9 mouse cellular contexts compared by ENCODE assay signal in genomic region chr3:88458778-88459219, GRCm38 (mm10). TPM values are rescaled to one million over a fixed set of nuclear protein-coding genes. Genes with fewer than 3 reads are reported as not detected.
DNase-seq lines count a peak whose midpoint lies in the region; ATAC-seq lines count a peak whose summit lies in the region.
"Had no signal": no experiment of that assay in that cellular context is flagged by ENCODE, and none has a peak within 500 bp of the region (broad histone marks: within the 10 kb centered on the region; RNA-seq: fewer than 3 reads in every experiment).

No protein-coding gene starts in this region.

- H3K9me3 ChIP-seq in heart, embryonic 10.5 days: no peaks in the 10 kb centered on the region
- H3K9me3 ChIP-seq in forebrain, embryonic 16.5 days (ENCODE audit: control insufficient read depth, low read length): no peaks in the 10 kb centered on the region
- no peaks in the 10 kb centered on the region for H3K9me3 ChIP-seq in midbrain, embryonic 11.5 days (ENCODE audit: control insufficient read depth, low read length)
- H3K9me3 ChIP-seq: liver, embryonic 15.5 days had no signal

- H3K27ac ChIP-seq in heart, embryonic 10.5 days: peak overlapping the region; percentile 22; the same call in 1 of the 2 replicates
- H3K27ac ChIP-seq in forebrain, embryonic 16.5 days (ENCODE audit: low read length): peak overlapping the region; percentile 75
- H3K27ac ChIP-seq in midbrain, embryonic 11.5 days (ENCODE audit: low read depth, low read length): no peak overlapping the region; the same call in 1 of the 2 replicates
- H3K27ac ChIP-seq: liver, embryonic 15.5 days had no signal

- no peaks in the 10 kb centered on the region for H3K36me3 ChIP-seq in heart, embryonic 10.5 days
- no peaks in the 10 kb centered on the region for H3K36me3 ChIP-seq in forebrain, embryonic 16.5 days (ENCODE audit: control insufficient read depth, insufficient read depth)
- H3K36me3 ChIP-seq in midbrain, embryonic 11.5 days (ENCODE audit: control insufficient read depth, insufficient read depth, low read length): no peaks in the 10 kb centered on the region
- H3K36me3 ChIP-seq: liver, embryonic 15.5 days had no signal

- WGBS in heart, embryonic 10.5 days: 3% methylated on average over 14 of the region's 14 CpGs
- under 1% methylated on average over 14 of the region's 14 CpGs for WGBS in forebrain, embryonic 16.5 days
- under 1% methylated on average over 14 of the region's 14 CpGs for WGBS in midbrain, embryonic 11.5 days

- peaks cover 74% of the 10 kb centered on the region for H3K27me3 ChIP-seq in heart, embryonic 10.5 days (ENCODE audit: insufficient read depth, poor library complexity, severe bottlenecking)
- H3K27me3 ChIP-seq in forebrain, embryonic 16.5 days (replicated peaks; ENCODE audit: control insufficient read depth, insufficient read depth, low read length): no peaks in the 10 kb centered on the region
- H3K27me3 ChIP-seq in midbrain, embryonic 11.5 days (ENCODE audit: control insufficient read depth, insufficient read depth, low read length): 0 out of 2 replicates have a peak, but pooled peaks cover 2% of the 10 kb centered on the region

- peak overlapping the region; percentile 53 for H3K4me2 ChIP-seq in forebrain, embryonic 16.5 days (ENCODE audit: low read length)
- H3K4me2 ChIP-seq in midbrain, embryonic 11.5 days: peak overlapping the region; percentile 57
- H3K4me2 ChIP-seq: liver, embryonic 15.5 days had no signal

- H3K4me1 ChIP-seq in heart, embryonic 10.5 days: peaks cover 40% of the 10 kb centered on the region
- peaks cover 23% of the 10 kb centered on the region for H3K4me1 ChIP-seq in forebrain, embryonic 16.5 days (replicated peaks; ENCODE audit: control insufficient read depth, insufficient read depth, low read length)
- peaks cover 14% of the 10 kb centered on the region for H3K4me1 ChIP-seq in midbrain, embryonic 11.5 days (ENCODE audit: control insufficient read depth, insufficient read depth, low read length)

- no peak for DNase-seq in heart, embryonic 10.5 days (ENCODE audit: low spot score)
- DNase-seq in heart, adult 8-10 months (ENCODE audit: low spot score): no peak
- DNase-seq in ZHBTc4 (ENCODE audit: low read depth, low spot score): peak; percentile 54
- peak; percentile 92 for DNase-seq in midbrain, embryonic 11.5 days (ENCODE audit: low spot score, missing footprints)
- no peak for DNase-seq in yolk sac, embryonic 10.5 days (ENCODE audit: low spot score)
- no peak for DNase-seq in layer of hippocampus, postnatal 25 days (ENCODE audit: extremely low spot score in 1 of 2, low spot score in 1 of 2)
- no peak for DNase-seq in cerebellum, adult 9-11 months

- ATAC-seq in forebrain, embryonic 16.5 days: peak; percentile 89
- peak; percentile 80 for ATAC-seq in midbrain, embryonic 11.5 days (ENCODE audit: low FRiP score)

- peak overlapping the region; percentile 45 for H3K4me3 ChIP-seq in heart, embryonic 10.5 days
- H3K4me3 ChIP-seq in forebrain, embryonic 16.5 days (replicated peaks; ENCODE audit: low read length): peak overlapping the region; percentile 60
- H3K4me3 ChIP-seq in midbrain, embryonic 11.5 days (ENCODE audit: low read depth, low read length): peak overlapping the region; percentile 38
- H3K4me3 ChIP-seq: liver, embryonic 15.5 days had no signal

- peak overlapping the region; percentile 79 for H3K9ac ChIP-seq in forebrain, embryonic 16.5 days (replicated peaks; ENCODE audit: low read depth, low read length)
- peak overlapping the region; percentile 62 for H3K9ac ChIP-seq in midbrain, embryonic 11.5 days (ENCODE audit: low read length)
- H3K9ac ChIP-seq: liver, embryonic 15.5 days had no signal

RNA-seq across cellular contexts. Expression of gene Sema4a, which starts 2.2 kb away (rescaled TPM):
- 1.7 and 4.3 TPM in 2 replicates for polyA plus RNA-seq in heart, embryonic 10.5 days (2016; fragmentation: Nextera tagmentation; extraction: Ambion mirVana)
- 1 to 10 TPM; 2.6 to 4.7 (median 3.8) TPM for total RNA-seq in heart, adult 8-10 months (2022)
- polyA plus RNA-seq in forebrain, embryonic 16.5 days (2015; fragmentation: Nextera tagmentation; extraction: Ambion mirVana): 16.5 and 25.8 TPM in 2 replicates
- polyA plus RNA-seq in midbrain, embryonic 11.5 days (2014; fragmentation: Nextera tagmentation; extraction: Ambion mirVana): 6.3 and 6.8 TPM in 2 replicates
- 10 to 100 TPM; 33.3 to 42.8 TPM for total RNA-seq in layer of hippocampus, postnatal 25 days (2021)

RNA-seq across cellular contexts. Expression of gene Slc25a44, which starts 33.9 kb away (rescaled TPM):
- 16.8 and 17.5 TPM in 2 replicates for polyA plus RNA-seq in heart, embryonic 10.5 days (2016; fragmentation: Nextera tagmentation; extraction: Ambion mirVana)
- total RNA-seq in heart, adult 8-10 months (2022): 10 to 100 TPM; 13.1 to 14.7 (median 14.1) TPM
- 36.2 and 37.1 TPM in 2 replicates for polyA plus RNA-seq in forebrain, embryonic 16.5 days (2015; fragmentation: Nextera tagmentation; extraction: Ambion mirVana)
- polyA plus RNA-seq in midbrain, embryonic 11.5 days (2014; fragmentation: Nextera tagmentation; extraction: Ambion mirVana): 20.8 and 22.3 TPM in 2 replicates
- total RNA-seq in layer of hippocampus, postnatal 25 days (2021): 10 to 100 TPM; 74.3 to 75.8 TPM

RNA-seq across cellular contexts. Expression of gene Pmf1, which starts 48.7 kb away (rescaled TPM):
- 131 and 149 TPM in 2 replicates for polyA plus RNA-seq in heart, embryonic 10.5 days (2016; fragmentation: Nextera tagmentation; extraction: Ambion mirVana)
- total RNA-seq in heart, adult 8-10 months (2022): 10 to 100 TPM; 16.2 to 19.9 (median 16.7) TPM
- polyA plus RNA-seq in forebrain, embryonic 16.5 days (2015; fragmentation: Nextera tagmentation; extraction: Ambion mirVana): 45.1 and 45.5 TPM in 2 replicates
- 128 and 132 TPM in 2 replicates for polyA plus RNA-seq in midbrain, embryonic 11.5 days (2014; fragmentation: Nextera tagmentation; extraction: Ambion mirVana)
- 1 to 10 TPM; 4.5 to 5.6 TPM for total RNA-seq in layer of hippocampus, postnatal 25 days (2021)

RNA-seq across cellular contexts. Expression of gene Lmna, which starts 51.0 kb away (rescaled TPM):
- 57.7 and 80.7 TPM in 2 replicates for polyA plus RNA-seq in heart, embryonic 10.5 days (2016; fragmentation: Nextera tagmentation; extraction: Ambion mirVana)
- 100 to 1,000 TPM; 112 to 127 (median 118) TPM for total RNA-seq in heart, adult 8-10 months (2022)
- 26.9 and 30.9 TPM in 2 replicates for polyA plus RNA-seq in forebrain, embryonic 16.5 days (2015; fragmentation: Nextera tagmentation; extraction: Ambion mirVana)
- 17.9 and 21.2 TPM in 2 replicates for polyA plus RNA-seq in midbrain, embryonic 11.5 days (2014; fragmentation: Nextera tagmentation; extraction: Ambion mirVana)
- total RNA-seq in layer of hippocampus, postnatal 25 days (2021): 10 to 100 TPM; 35.6 to 38.8 TPM

Comparison
In these comparisons a context has a peak if more than half of its experiments do, and no peak if none do; other contexts are left out.
1. DNase-seq: peak in ZHBTc4 (single experiment) and midbrain, embryonic 11.5 days (single experiment); none in heart, embryonic 10.5 days (single experiment), heart, adult 8-10 months (single experiment), yolk sac, embryonic 10.5 days (single experiment), layer of hippocampus, postnatal 25 days (0 of 2) and cerebellum, adult 9-11 months (single experiment).
2. Peak in every context shown above with its lines, with median percentiles within 50 percentile points of each other: H3K4me3 ChIP-seq.